Mouse (Mus musculus) heart, adult 2 months (tissue): ENCODE data around the gene Ap5z1. TPM values are rescaled to one million over a fixed set of nuclear protein-coding genes. Genes with fewer than 3 reads are reported as not detected.

Source experiments
- DNase-seq, 2 experiments: peaks; one replicate each; pipeline ENCODE4 v3.0.0; 2021
- H3K27ac ChIP-seq: fragments of 200-600 bp; 2 replicates; pipeline ENCODE4 v1.8.1; 2022
- H3K27me3 ChIP-seq: fragments of 200-500 bp; 2 replicates; pipeline ENCODE4 v1.6.1; 2012; ENCODE audit warnings: mild to moderate bottlenecking, low read length, inconsistent platforms, mixed read lengths; ENCODE audit not compliant: control insufficient read depth, insufficient read depth
- H3K36me3 ChIP-seq: fragments of 200-500 bp; 2 replicates; pipeline ENCODE4 v1.6.1; 2012; ENCODE audit warnings: low read length, inconsistent platforms; ENCODE audit not compliant: control insufficient read depth, insufficient read depth
- H3K4me1 ChIP-seq: fragments of 200-500 bp; 2 replicates; pipeline ENCODE4 v1.6.1; 2011; ENCODE audit warnings: low read length; ENCODE audit not compliant: control insufficient read depth, insufficient read depth
- H3K4me3 ChIP-seq: fragments of 200-600 bp; 2 replicates; pipeline ENCODE4 v1.8.1; 2022
- H3K79me2 ChIP-seq: fragments of 200-500 bp; replicated peaks from 2 replicates; pipeline ENCODE4 v1.6.1; 2012; ENCODE audit warnings: mild to moderate bottlenecking, inconsistent platforms, low read length, moderate library complexity, mixed read lengths; ENCODE audit not compliant: control insufficient read depth, insufficient read depth
- H3K9ac ChIP-seq: fragments of 200-500 bp; 2 replicates; pipeline ENCODE4 v1.6.1; 2012; ENCODE audit warnings: low read depth, mild to moderate bottlenecking, control low read depth, inconsistent platforms, low read length, mixed read lengths
- CTCF ChIP-seq: fragments of 200-600 bp; IDR thresholded peaks from 2 replicates; pipeline ENCODE4 v1.8.1; 2022; ENCODE audit warnings: antibody characterized with exemption, mild to moderate bottlenecking, moderate library complexity
- EP300 ChIP-seq: fragments of 200-500 bp; IDR thresholded peaks from 2 replicates; pipeline ENCODE4 v1.6.1; 2011; ENCODE audit warnings: low read depth, low read length, control low read depth; ENCODE audit not compliant: insufficient read depth
- POLR2A ChIP-seq: fragments of 200-500 bp; IDR thresholded peaks from 2 replicates; pipeline ENCODE4 v1.6.1; 2011; ENCODE audit warnings: mild to moderate bottlenecking, low read depth, low read length, control low read depth; ENCODE audit not compliant: insufficient read depth
- WGBS: fragments of 180-500 bp; shearing (Covaris S2); methylation state at CpG from one replicate; pipeline ENCODE4 v1.1.7; 2018; 5-methylcytosine and 5-hydroxymethylcytosine counted together
- intact Hi-C: fragments of 180-260 bp; cut with DNase I; formaldehyde crosslinking; loops from one replicate; pipeline ENCODE4 v1.15.1; 2025
- polyA plus RNA-seq: library from polyadenylated mRNA; depleted of rRNA; stranded (reverse); fragments of >200 nt; gene quantifications from 2 replicates; pipeline ENCODE4 v1.2.3, GENCODE M21; 2012
- total RNA-seq, 2 experiments: library from RNA; stranded (reverse); gene quantifications; 2 replicates each; pipeline ENCODE4 v1.2.3; 2021

Ap5z1 gene
- total and polyA plus RNA-seq, 3 experiments = 5.4 to 23.6 (median 6.4) TPM

DNA sequence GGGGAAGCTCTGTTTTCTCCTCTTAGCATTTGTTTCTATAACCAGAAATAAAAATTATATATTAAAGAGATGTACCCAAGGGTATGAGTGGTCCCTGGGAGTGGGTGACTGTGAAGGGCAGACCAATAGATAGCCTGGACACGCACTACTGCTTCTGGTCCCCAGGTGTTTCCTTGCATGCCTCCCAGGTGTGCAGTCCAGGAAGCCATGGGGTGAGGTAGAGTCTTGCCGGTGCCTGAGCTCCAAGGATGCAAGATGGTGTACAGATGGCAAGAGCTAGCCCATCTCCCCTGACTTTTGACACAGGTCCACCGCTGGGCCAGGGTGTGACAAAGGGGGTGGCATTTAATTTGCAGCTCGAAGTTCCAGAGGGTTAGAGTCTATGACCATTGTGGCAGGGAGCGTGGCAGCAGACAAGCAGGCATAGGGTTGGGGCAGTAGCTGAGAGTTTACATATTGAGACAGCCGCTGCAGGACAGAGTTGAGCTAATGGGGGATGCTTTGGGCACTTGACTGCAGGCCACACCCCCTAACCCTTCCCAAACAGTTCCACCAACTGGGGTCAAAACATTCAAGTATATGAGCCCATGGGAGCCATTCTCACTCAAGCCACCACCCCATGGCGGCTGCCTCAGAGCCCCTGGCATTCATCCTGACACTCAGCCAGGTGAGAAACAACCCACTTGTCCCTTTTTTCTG lies 1.7 kb upstream of the Ap5z1 start:
- 99% methylated on average over 7 of the region's 7 CpGs for WGBS
- no peaks in the 10 kb centered on the region for H3K79me2 ChIP-seq
- TF ChIP-seq POLR2A (no peak), CTCF (no peak), EP300 (no peak)
- H3K4me1 ChIP-seq = peaks cover 5% of the 10 kb centered on the region; the same call in 1 of the 2 replicates
- H3K27ac ChIP-seq = no peak overlapping the region
- H3K27me3 ChIP-seq = no peaks in the 10 kb centered on the region
- no peak overlapping the region for H3K4me3 ChIP-seq
- no peak overlapping the region for H3K9ac ChIP-seq
- H3K36me3 ChIP-seq = no peaks in the 10 kb centered on the region
- no peak for DNase-seq
- intact Hi-C loops = loop anchor here (2.0 kb wide), 1 partner anchor 21 kb away; no protein-coding TSS in a partner anchor

DNA sequence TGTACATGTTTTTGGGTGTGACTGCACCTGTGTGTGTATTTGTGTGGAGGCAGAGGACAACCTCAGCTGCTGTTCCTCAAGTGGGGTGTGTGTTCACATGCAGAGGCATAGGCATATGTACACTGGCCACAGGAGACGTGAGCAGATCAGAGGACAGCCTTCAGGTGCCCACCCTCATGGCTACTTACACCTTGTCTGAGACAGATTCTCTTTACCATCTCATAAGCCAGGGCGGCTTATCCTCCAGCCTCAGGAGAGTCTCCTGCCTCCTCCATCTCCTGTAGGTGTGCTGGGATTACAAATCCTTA lies 1.1 kb upstream of the Ap5z1 start:
- Histone ChIP-seq H3K27me3 (no peaks in the 10 kb centered on the region), H3K27ac (no peak overlapping the region), H3K4me3 (no peak overlapping the region), H3K79me2 (no peaks in the 10 kb centered on the region), H3K9ac (no peak overlapping the region), H3K36me3 (no peaks in the 10 kb centered on the region), H3K4me1 (peaks cover 4% of the 10 kb centered on the region; the same call in 1 of the 2 replicates)
- intact Hi-C loops = loop anchor here (2.0 kb wide), 1 partner anchor 22 kb away; no protein-coding TSS in a partner anchor
- no peak for TF ChIP-seq EP300
- no peak for DNase-seq
- 98% methylated on average over 2 of the region's 2 CpGs for WGBS

DNA sequence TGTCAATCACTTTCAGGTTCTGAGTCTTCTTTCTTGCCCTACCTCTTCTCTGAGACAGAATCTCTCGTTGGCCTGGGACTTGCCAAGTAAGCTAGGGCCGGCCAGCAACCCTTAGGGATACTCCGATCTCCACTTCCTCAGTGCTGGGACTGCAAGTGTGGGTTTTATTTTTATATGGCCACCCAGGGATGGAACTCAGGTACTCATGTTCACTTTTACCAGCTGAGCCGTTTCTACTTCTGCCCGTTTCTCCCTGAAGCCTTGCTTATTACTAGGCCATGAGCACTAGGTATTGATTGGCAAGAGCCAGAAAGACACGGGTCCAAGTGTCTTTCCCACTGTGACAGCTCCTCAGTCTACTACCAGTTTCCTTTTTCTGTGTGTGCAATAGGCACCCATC lies 733 bp upstream of the Ap5z1 start:
- DNase-seq = no peak
- H3K4me1 ChIP-seq = peaks cover 4% of the 10 kb centered on the region; the same call in 1 of the 2 replicates
- H3K36me3 ChIP-seq = no peaks in the 10 kb centered on the region
- intact Hi-C loops = loop anchor here (1.0 to 2.0 kb wide), 2 partner anchors 22 to 39 kb away; no protein-coding TSS in a partner anchor
- H3K27me3 ChIP-seq = no peaks in the 10 kb centered on the region
- H3K9ac ChIP-seq = no peak overlapping the region
- H3K4me3 ChIP-seq = no peak overlapping the region
- no peaks in the 10 kb centered on the region for H3K79me2 ChIP-seq
- WGBS = 82% methylated on average over 6 of the region's 6 CpGs
- H3K27ac ChIP-seq = peak overlapping the region; percentile 70
- TF ChIP-seq CTCF = no peak
- no peak for TF ChIP-seq POLR2A
- no peak for TF ChIP-seq EP300

DNA sequence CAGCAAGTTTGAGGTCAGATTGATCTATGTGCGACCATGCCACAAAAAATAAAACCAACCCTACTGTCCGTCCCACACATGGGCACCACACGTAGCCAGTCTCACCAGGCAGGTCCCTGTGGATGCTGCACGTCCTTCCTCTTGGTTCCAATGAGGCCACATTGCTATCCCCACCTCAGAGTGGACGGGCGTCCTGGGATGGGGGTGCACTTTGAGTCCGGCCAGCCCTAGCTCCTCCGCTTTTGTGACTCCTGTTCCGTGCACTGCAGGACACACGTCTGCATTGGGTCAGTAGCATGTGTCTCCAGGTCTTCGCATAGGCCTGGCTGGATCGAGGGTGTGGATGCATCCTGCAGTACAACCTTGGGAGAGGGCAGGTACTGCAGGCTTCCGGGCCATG lies 4.6 kb downstream of the Ap5z1 start:
- H3K4me1 ChIP-seq = peaks cover 4% of the 10 kb centered on the region; the same call in 1 of the 2 replicates
- no peak overlapping the region for H3K27ac ChIP-seq
- TF ChIP-seq POLR2A (no peak), CTCF (no peak), EP300 (no peak)
- H3K27me3 ChIP-seq = no peaks in the 10 kb centered on the region
- no peaks in the 10 kb centered on the region for H3K36me3 ChIP-seq
- intact Hi-C loops = no loop called here
- H3K79me2 ChIP-seq = no peaks in the 10 kb centered on the region
- no peak overlapping the region for H3K4me3 ChIP-seq
- H3K9ac ChIP-seq = no peak overlapping the region
- DNase-seq = no peak
- 93% methylated on average over 13 of the region's 13 CpGs for WGBS

DNA sequence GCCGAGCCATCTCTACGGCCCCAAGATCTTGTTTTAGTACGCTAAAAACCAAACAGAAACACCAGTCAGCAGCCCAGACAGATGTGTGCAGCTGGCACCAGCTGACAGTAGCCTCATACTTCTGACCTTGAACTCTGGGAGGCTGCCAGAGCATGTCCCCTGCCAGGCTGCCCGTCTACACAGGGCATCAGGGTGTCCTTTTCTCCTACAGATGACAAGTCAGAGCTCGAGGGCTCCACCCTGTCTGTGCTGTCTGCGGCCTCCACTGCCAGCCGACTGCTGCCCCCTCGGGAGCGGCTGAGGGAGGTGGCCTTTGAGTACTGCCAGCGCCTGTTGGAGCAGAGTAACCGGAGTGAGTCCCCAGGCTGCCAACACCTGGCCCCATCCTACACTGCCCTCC lies 6.1 kb downstream of the Ap5z1 start:
- 67% methylated on average over 11 of the region's 11 CpGs for WGBS
- Histone ChIP-seq H3K27me3 (no peaks in the 10 kb centered on the region), H3K79me2 (no peaks in the 10 kb centered on the region), H3K4me3 (no peak overlapping the region), H3K27ac (no peak overlapping the region), H3K9ac (no peak overlapping the region), H3K36me3 (no peaks in the 10 kb centered on the region), H3K4me1 (peaks cover 2% of the 10 kb centered on the region; the same call in 1 of the 2 replicates)
- DNase-seq = peak in 1 of 2 experiments; percentile 32
- no peak for TF ChIP-seq POLR2A
- TF ChIP-seq CTCF = no peak
- no peak for TF ChIP-seq EP300
- intact Hi-C loops = no loop called here

DNA sequence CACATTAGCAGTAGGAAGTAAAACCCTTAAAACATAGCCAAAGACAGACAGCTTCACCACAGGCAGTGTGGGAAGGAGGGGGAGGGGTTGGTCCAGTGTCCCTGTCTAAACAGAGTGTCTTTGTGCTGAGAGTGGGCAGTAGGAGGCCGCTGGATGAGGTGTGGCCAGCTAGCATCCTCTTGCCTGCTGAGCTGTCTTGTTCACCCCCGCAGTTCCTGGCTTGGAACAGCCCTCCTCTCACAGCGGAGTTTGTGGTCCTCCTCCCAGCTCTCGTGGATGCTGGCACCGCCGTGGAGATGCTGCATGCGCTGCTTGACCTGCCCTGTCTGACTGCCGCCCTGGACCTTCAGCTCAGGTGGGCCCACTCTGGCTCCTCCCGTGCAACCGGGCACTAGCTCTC lies 10.0 kb downstream of the Ap5z1 start:
- no peak for DNase-seq
- Histone ChIP-seq H3K4me3 (no peak overlapping the region), H3K36me3 (no peaks in the 10 kb centered on the region), H3K27me3 (no peaks in the 10 kb centered on the region), H3K9ac (no peak overlapping the region), H3K79me2 (no peaks in the 10 kb centered on the region), H3K27ac (no peak overlapping the region), H3K4me1 (no peaks in the 10 kb centered on the region)
- WGBS = 71% methylated on average over 10 of the region's 10 CpGs
- intact Hi-C loops = no loop called here
- TF ChIP-seq CTCF (no peak), EP300 (no peak), POLR2A (no peak)
